Mouse (Mus musculus) erythroblast, embryonic 14.5 days (primary cell): ENCODE results near the gene Fbxl13.

Experiments used
- GATA1 ChIP-seq: IDR thresholded peaks from 2 replicates; pipeline ENCODE4 v1.6.1; 2012; ENCODE audit warnings: low read length, inconsistent platforms, mixed read lengths
- TAL1 ChIP-seq: IDR thresholded peaks from 3 replicates; pipeline ENCODE4 v1.6.1; 2012; ENCODE audit warnings: low read length, inconsistent platforms, mixed read lengths

GRCm38 (mm10) chr5:21658623-21659395 is 13.4 kb upstream of the Fbxl13 start:
- TF ChIP-seq TAL1 (no peak), GATA1 (no peak)
